Mouse (Mus musculus) frontal cortex, postnatal 36 days (tissue): Measurements from ENCODE around the gene Itgb5.

ENCODE experiments used
- DNase-seq, 2 experiments: peaks; one replicate each; pipeline ENCODE4 v3.0.0; 2022; ENCODE audit warnings: low spot score in 2 of 2

The Itgb5 gene

DNA sequence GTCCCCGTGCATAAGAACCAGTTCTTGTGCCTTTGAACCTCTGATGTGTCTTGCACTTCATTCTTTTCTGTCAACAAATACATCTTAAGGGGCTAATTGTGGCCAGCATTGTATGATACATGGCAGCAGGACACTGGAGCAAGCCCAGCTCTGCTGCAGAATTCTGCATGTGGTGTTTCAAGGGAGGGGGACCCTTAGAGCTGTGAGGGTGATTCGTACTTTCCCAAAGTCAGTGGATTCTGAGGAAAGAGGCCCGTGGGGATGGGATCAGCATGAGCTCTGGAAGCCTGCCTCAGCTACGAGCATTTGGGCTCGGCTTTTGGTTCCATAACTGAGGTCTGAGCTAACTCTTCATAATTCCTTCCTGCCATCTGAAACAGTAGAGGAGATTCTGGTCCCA, 75.1 kb downstream of the Itgb5 start:
- DNase-seq: no peak

DNA sequence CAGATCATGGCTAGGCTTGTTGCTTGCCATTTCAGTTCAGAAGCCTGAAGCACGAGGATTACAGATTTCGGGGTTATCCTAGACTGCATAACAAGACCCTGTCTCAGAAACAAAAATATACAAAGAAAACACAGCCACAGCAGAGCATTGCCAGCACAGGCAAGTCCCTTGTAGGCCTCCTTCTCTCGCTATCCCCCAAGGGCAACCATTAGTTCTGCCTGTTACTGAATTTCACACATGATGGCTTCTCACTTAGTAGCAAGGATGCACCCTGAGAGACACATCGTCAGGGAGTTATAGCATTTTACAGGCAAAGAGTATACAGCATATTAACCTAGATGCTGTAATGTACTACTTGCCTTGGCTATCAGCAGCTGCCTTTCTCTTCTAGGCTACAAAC, 78.8 kb downstream of the Itgb5 start:
- no peak for DNase-seq

DNA sequence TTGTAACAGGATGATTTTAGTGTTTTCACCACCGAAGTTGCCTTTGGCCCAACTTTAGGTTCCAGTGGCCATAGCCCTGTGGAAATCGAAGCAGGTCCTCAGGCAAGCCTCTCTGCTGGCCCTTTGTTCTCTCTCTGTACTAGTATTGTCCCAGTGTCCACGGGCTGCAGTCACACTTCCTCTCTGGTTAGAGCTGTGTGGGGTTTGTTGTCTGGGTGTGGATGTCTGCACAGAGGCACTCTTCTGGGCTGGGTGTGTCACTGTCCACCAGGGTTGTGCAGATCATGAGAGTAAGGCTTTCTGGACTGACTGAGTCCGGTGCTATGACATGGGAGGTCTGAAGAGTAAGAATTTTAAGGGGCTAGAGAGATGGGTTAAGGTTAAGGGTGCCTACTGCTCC, 85.5 kb downstream of the Itgb5 start:
- DNase-seq: no peak

DNA sequence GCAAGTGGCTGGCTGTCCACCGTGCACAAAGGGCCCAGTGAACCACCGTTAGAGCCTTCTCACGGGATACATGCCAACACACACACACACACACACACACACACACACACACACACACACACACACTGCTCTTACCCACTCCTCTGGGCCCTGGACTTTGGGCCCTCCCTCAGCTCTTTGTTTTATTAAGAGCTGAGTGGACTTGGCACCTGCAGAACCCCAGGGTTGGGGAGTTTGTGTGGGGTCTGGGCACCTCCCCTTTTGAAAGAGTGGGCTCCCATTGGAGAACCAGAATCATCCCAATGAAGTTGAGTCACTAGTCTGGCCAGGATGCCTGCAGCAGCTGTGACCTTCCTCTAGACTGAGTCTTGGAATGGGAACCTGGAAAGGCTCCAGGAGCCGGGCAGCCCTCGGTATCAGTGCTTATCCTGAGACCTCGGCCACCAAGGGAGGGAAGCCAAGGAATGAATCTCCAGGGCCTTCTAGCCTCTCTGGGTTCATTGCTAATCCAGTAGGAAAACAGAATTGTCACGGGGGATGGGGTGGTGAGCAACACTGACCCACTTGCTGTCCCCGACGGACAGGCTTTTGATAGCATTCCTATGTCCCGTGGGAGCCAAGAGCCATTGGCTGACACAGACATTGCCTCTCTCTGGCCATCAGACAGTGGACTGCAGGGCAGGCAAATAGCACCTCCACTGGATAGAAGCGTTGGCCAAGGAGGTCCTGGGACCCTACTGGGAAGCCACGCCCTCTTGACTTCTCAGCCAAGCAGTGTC, 87.2 kb downstream of the Itgb5 start:
- DNase-seq: no peak

DNA sequence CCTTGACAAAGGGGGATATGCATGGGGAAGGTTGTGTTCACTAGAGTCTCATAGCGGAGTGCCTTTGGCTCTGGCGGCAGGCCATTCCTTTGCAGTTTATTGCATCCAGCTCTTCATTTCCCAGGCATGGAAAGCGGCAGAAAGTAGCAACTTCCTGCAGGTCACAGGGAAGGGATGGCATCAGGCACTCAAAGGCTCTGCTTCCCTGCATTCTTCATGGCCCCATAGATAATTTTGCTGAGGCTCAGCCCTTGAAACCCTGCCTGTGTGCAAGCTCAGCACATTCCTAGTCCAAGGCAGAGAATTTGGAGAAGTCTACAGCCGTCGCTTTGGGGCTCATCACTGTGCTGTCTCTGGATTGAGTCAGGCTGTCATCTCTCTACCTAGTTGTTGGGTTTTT, 87.9 kb downstream of the Itgb5 start:
- DNase-seq: no peak

DNA sequence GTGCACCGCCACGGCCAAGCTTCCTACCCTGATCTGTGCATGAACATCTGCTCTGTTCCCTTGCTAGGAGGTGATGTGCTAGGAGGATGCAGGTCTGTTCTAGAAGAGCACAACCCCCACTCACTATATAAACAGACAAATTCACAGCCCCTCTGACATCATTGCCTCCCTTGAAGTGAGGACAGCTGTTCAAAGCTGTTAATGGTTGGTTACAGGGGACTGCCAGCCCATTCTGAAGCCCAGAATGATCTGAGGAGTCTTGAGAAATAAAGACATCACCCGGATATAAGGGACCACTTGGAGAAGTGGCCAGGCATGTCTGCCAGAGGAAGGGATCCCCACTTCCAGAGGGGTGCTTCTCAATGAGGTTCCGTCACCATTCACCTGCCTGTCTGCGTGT, 88.5 kb downstream of the Itgb5 start:
- DNase-seq: no peak

DNA sequence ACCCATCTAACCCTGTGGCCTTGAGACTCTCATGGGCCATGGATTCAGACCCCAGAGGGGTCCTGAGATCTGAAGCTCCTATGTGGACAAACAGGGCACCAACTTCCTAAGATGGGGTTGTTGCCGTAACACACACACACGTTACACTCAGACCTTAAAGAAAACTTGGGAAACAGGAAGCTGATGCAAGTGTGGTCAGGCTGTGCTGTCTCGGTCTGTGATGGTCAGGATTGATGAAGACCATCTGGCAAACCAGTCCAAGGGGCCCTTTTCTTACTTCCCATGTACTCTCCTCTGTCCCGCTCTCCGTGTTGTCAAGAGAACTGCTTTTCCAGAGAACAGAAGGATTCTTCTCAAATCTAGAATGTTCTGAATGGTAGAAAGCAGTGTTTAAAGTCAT, 92.0 kb downstream of the Itgb5 start:
- no peak for DNase-seq

DNA sequence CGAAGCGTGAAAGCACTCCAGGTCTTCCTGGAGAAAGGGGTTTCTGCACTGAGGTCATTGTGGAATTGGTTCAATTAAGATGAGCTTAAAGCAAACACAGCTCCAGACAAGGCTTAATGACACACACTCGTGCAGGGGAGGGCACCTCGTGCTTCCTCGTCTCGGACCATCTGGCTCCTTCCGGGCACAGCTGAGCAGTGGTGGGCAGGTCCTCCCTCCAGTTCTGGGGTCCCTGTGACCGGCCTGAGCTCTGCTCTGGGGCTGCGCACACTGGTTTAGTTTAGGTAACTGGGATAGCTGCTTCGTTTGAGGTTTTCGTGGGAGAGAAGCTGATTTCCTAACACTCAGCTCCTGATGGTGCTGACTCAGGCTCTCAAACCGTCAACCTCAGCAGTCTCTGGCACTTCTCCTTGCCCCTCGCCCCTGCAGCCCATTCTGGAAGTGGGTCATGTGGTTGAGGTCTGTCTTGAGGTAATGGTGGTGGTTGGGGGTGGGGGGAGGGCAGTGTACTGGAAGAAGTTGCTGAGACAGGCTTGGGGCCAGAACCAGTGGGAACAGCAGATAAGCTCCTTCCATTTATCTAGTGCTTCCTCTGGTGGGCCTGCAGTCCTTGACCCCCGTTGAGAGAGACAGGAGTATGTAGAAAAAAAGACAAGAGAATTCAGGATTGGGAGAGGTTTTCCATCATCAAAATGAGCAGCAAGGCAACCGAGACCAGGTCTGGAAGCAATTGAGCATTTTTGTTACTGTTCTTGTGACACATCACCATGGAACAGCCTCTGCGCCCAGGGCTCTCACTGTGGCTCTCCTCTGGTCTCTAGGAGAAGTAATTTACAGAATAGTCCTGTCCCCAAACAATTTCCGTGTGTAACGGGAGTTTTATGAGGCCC, 92.9 kb downstream of the Itgb5 start:
- DNase-seq: no peak

DNA sequence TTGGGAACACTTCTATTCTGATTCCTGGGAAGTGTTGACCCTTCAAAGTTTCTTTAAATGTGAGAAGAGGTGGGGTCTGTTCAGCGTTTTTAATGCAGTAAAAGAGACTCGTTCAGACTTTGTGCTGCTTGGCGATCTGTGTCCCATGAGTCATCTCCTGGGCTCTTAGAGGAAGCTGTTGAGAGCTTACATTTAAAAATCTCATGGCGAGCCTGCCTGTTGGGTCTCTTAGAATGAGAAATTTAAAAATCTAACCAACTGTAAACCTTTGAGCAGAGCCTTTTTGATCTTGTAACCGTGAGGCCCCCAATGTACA, 93.5 kb downstream of the Itgb5 start:
- no peak for DNase-seq

DNA sequence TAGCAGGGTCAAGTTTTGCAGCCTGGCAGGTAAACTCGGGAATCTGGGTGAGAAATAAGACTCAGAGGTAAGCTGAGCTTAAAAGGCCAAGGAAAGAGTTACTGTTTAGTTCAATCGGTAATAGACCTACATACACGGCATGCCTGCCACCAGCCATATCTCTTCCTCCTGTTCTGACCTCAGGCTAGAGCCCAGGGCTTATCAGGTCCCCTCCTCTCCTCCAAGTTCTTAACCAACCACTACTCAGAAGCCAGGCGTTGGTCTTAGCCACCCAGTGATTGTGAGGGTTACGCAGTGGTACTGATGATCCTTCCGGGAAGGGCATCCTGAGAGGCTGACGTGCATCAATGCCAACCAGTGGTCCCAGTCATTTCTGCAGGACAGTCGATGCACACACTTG, 94.3 kb downstream of the Itgb5 start:
- no peak for DNase-seq

DNA sequence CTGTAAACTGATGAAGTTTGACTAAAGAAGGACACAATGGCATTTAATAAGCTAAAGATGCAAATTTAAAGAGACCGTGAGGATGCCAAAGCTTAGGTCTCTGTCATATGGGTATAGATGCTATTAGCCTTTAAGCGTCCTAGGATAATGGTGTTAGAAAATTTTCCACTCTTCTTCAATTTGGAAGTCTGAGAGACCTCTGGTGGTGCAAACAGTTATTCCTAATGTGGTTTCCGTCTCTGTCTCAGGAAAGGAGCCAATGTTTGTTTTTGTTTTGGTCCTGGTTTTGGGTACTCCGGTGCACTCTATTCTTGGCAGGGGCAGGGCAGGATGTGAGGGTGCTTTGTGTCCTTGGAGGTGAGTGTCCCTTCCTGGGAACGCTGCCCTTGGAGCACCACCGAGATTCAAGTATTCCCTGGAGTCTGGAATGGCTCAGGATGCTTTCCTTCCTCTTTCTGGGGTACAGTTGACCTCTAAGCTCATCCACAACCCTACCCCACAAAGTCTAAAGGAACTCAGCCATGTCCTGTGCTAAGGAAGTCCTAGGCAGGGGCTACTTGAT, 97.9 kb downstream of the Itgb5 start:
- DNase-seq: no peak

DNA sequence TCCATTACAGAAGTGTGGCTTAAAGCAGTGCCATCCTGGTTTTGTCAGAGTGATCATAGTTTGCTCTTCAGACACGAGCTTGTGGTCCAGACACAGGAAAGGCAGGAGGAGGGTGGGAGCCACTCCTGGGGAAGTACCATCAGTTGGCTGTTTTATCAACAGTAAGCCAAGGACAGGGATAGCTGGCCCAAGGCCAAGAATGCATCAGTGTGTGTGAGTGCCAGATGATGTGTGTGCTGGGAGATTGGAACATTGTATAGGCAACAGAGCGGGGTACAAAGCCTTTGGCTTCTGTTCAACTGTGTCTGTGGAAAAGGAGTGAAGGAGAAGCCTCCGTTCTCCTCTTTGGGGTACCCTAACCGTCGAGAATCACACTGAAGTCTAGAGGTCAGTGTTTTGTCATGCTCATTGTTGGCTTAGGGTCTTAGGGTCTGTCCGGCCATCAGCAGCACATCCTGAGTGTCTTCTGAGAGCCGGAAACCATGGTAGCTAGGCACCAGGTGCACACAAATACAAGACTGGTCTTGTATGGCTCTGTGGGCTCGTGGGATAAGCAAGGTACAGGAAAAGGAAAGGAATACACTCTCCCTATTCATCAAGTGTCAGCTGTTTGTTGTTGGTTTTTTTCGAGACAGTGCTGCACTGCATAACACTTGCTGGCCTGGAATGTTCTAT, 99.5 kb downstream of the Itgb5 start:
- DNase-seq: no peak

DNA sequence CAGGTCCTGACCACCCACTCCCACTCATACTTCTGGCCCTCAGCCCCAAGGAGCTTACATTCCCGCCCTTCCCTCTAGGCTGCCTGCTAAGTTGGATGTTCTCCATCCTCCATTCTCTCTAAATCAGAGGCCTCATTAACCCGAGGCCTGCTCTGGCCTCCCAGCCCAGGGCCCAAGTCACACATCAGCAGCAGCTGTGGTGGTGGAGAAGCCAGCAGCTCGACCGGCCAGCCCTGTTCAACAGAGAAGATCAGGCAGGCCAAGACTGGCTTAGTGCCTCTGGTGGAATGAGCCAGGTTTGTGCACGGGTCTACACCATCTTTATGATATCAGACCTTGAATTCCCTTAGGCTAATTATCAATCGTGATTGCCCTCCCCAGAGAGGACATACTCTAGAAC, 101.3 kb downstream of the Itgb5 start:
- no peak for DNase-seq

DNA sequence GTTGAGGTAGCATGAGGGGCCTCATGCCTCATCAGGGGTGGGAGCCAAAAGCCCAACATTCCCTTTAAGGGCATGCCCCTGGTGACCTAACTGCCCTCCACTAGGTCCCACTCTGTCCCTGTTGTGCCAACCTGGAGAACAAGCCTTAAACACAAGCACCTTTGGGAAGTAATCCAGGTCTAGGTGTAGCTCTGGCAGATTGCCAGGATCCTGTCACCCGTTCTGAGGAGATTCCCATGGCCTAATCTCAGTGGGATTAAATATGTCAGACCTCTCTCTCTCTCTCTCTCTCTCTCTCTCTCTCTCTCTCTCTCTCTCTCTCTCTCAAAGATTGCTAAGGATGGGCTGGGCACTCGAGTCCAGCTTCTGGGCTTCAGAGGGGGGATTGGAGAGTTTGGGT, 102.2 kb downstream of the Itgb5 start:
- DNase-seq: no peak

DNA sequence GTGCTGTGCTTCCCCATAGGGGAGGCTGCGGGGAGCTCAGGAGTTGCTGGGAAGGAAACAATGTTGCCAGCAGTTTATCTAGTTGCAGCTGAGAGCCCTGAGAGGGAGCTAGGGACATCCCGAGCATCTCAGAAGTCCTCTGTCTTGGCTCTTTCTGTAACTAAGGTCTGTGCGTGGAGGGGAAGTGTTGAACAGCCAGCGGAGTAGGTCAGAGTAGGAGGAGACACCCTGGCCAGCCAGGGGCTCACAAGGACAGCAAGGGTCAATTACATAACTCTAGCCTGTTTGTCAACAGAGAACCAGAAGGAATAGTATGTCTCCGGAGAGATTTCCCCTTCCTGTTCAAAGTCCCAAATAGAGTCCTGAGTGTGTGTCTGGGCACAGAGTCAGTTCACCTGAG, 102.7 kb downstream of the Itgb5 start:
- DNase-seq: no peak

DNA sequence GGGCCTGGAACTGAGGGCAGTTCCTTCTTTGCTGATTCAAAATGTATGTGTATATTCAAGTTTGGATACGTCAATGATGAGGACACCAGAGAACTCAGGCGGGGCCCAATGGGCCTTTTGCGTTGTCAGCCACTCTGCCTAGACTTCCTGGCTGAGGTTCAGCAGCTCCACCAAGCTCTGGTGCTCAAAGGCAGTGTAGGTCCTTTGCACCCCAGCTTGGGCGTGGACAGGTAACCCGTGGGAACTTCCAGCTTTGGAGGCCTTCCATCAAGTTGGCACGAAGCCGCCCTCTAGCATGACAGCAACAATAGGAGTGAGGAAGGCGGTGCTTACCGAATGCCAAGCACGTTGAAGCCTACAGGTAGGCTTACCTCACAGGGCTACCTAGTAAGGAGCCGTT, 103.9 kb downstream of the Itgb5 start:
- no peak for DNase-seq

DNA sequence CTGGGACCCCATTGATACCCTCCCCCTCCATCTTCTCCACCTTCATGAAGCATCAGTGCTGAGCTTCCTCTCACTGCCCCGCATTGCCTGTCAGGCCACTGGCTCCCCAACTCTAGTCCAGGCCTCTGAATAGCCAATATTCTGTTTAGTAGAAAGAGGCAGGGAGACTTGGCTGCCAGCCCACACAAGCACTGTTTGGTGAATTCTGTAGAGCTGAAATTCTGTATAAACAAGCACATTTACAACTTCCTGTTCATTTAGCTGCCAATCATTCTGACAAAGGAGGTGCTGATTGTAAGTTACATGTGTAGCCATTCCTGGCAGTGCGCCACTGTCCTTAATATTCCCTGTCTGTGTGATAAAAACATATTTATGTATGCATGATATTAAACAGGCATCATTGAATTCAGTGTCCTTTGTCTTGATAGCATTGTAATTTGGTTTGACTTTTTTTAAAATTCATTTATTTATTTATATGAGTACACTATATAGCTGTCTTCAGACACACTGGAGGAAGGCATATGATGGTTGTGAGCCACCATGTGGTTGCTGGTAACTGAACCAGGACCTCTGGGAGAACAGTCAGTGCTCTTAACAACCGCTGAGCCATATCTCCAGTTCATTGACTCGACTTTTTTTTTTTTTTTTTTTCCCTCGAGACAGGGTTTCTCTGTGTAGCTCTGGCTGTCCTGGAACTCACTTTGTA, 105.4 kb downstream of the Itgb5 start:
- peak; percentile 26 to 40 for DNase-seq

DNA sequence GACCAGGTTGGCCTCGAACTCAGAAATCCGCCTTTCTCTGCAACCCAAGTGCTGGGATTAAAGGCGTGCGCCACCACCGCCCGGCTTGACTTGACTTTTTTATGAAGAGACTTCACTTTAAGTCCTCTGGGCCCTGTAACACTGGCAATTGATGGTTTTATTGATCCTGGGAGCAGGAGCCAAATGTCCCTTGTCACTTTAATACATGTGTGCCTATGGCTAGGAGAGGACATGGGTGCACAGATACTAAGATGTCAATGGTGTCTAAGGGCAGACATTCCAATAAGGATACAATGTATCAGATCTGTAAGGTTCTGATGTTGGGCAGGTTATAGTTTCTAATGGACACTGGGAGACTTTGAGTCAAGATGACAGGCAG, 105.9 kb downstream of the Itgb5 start:
- no peak for DNase-seq

DNA sequence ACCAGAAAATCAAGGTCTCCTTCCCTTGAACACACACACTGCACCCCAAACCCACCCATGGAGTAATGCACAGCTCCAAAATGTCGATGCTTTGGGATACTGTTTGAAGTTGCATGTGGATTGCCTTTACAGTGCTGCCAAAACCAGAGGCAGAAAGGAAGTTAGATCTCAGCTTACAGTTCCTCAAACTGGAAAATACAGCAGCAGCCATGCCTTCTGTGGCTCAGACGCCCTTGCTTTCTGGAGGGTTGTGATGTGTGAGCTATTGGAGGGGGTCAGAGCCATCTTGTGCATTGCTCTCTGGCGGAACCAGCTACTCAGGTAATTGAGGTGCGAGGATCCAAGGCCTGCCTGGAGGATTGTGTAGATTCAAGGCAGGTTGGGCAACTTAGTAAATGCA, 107.4 kb downstream of the Itgb5 start:
- DNase-seq: no peak

DNA sequence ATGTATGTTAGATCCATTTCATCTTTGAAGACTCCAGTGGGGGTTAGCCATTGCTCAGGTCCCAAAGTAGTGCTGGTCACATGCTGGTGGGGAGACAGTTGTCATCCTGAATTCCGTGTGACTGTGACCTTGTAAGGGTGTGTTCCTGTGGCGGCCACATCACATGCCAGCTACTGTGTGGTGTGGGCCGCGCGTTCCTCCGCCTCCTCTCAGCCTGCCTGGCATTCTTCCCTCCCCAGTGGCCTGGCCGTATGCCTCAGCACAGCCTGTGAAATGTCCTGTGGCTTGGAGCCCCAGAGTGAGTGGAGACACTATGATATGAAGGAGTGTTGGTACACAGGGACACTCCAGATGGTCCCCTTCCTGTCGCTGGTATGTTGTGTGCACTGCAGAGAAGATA, 108.1 kb downstream of the Itgb5 start:
- DNase-seq: peak; percentile 34 to 45

DNA sequence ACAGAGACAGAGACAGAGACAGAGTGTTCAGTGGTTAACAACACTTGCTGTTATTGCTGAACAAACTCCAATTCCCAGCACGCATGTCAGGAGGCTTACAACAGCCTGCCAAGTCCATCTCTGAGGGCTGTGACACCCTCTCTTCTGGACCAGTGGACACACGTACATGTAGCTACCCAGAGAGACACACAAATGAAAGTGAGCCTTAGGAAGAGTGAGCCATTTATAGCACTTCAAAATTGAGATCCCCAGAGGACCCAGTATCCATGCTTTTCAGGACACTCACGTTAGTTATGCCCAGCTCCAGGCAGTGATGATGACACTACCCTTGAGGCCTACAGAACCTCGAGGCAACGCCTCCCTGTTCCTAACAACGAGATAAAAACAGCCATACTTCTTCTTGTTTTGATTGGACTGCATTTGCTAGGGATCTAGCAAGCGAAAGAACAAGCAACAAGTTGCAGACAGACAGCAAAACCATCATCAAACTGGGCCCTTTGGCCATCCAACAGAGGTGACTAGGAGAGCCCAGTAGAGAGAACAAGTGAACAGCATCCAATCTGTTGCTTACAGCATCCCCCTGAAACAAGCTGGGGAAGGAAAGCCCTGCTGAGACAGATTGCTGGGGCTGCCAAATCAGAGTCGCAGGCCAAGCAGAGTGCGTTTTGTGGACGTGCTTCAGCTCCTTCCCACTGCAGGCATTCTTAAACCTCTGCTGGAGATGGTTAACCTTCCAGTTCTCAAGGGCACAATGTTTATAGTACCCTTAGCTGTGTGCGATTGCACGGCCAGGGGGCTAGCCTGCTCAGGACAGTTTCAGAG, 109.1 kb downstream of the Itgb5 start:
- no peak for DNase-seq
